Mouse (Mus musculus): ENCODE measurements around the gene Angptl8. TPM values are rescaled to one million over a fixed set of nuclear protein-coding genes. Genes with fewer than 3 reads are reported as not detected.
"Not testable (repeated sequence)": the region's sequence is repeated elsewhere in the genome, so short reads cannot be mapped to it uniquely, and the experiment has no call there.

Gene Angptl8
- polyA plus RNA-seq, 1 experiment from 2014 or later: 0.66 TPM

DNA sequence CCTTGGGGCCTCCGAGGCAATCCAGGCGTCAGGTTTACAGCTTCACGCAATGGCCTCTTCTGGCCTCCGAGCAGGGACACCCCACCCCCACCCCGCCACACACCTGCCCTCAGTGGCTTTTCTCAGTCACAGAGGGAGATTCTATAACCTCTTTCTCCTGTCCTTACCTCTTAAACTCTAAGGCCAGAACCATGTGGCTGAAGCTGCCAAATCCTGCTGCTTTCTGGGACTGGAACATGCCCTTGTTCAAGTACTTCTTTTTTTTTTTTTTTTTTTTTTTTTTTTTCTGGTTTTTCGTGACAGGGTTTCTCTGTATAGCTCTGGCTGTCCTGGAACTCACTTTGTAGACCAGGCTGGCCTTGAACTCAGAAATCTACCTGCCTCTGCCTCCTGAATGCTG is 25.0 kb downstream of the Angptl8 start:
- not testable (repeated sequence) for H3K9me3 ChIP-seq (ENCODE audit: control insufficient read depth, low read length); ATAC-seq; H3K4me1 ChIP-seq (ENCODE audit: control insufficient read depth, insufficient read depth, low read depth, low read length); H3K4me2 ChIP-seq (ENCODE audit: low read length); H3K27ac ChIP-seq (ENCODE audit: low read depth, low read length); H3K36me3 ChIP-seq (ENCODE audit: control insufficient read depth, insufficient read depth, low read length); H3K9ac ChIP-seq (ENCODE audit: low read depth, low read length); H3K4me3 ChIP-seq (ENCODE audit: low read length); H3K27me3 ChIP-seq (replicated peaks; ENCODE audit: control insufficient read depth, insufficient read depth, low read length)
- WGBS: 62% methylated on average over 6 of the region's 6 CpGs

DNA sequence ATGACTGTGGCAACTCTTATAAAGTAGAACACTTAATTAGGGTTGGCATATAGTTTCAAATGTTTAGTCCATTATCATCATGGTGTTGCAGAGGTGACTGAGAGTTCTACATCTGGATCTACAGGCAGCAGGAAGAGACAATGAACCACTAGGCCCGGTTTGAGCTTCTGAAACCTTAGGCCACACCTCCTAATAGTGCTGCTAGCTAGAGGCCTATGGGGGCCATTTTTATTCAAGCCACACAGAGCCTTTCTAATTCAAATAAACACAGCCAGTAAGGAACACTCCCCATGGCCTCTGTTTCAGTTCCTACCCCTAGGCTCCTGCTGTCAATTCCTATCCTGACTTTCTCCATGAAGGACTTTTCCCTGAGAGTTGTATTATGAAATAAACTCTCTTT is 26.9 kb downstream of the Angptl8 start:
- Histone ChIP-seq H3K4me2 (ENCODE audit: low read length) (no peak overlapping the region), H3K9me3 (ENCODE audit: control insufficient read depth, low read length) (no peaks in the 10 kb centered on the region; the same call in 1 of the 2 replicates), H3K36me3 (ENCODE audit: control insufficient read depth, insufficient read depth, low read length) (no peaks in the 10 kb centered on the region), H3K9ac (ENCODE audit: low read depth, low read length) (no peak overlapping the region), H3K27me3 (replicated peaks; ENCODE audit: control insufficient read depth, insufficient read depth, low read length) (no peaks in the 10 kb centered on the region), H3K27ac (ENCODE audit: low read depth, low read length) (no peak overlapping the region), H3K4me1 (ENCODE audit: control insufficient read depth, insufficient read depth, low read depth, low read length) (no peaks in the 10 kb centered on the region), H3K4me3 (ENCODE audit: low read length) (no peak overlapping the region)
- ATAC-seq: no peak
- WGBS: 80% methylated on average over 1 of the region's 1 CpGs

DNA sequence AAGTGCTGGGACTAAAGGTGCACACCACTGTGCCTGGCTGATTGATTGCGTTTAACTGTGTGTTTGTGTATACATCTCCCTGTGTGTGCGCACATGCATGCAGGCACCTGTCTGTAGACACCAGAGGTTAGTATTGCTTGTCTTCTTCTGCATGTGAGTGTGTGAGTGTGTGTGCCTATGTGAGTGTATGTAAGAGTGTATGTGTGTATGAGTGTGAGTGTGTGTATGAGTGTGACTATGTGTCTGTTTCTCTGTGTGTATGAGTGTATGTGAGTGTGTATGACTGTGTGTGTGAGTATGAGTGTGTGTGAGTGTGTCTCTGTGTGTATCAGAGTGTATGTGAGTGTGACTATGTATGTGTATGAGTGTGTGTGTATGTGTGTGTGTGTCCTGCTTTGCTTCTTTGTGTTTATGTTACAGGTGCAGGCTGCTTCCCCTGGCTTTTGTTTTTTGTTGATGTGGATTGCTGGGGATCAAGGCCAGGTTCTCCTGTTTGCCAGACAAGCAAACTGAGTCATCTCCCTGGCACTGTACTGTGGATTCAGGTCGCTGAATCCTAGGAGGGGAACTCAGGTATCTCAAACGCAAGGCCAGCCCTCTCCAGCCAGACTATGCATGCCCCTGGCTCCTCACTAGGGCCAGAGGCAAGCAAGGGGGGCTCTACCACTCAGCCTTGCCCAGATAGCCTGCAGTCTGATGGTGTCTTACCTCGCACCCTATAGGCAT is 30.5 kb downstream of the Angptl8 start:
- Histone ChIP-seq H3K4me1 (ENCODE audit: control insufficient read depth, insufficient read depth, low read depth, low read length) (no peaks in the 10 kb centered on the region), H3K27ac (ENCODE audit: low read depth, low read length) (peak overlapping the region; percentile 60), H3K4me2 (ENCODE audit: low read length) (no peak overlapping the region), H3K36me3 (ENCODE audit: control insufficient read depth, insufficient read depth, low read length) (no peaks in the 10 kb centered on the region), H3K9ac (ENCODE audit: low read depth, low read length) (no peak overlapping the region), H3K27me3 (replicated peaks; ENCODE audit: control insufficient read depth, insufficient read depth, low read length) (no peaks in the 10 kb centered on the region), H3K9me3 (ENCODE audit: control insufficient read depth, low read length) (no peaks in the 10 kb centered on the region; the same call in 1 of the 2 replicates), H3K4me3 (ENCODE audit: low read length) (no peak overlapping the region)
- 72% methylated on average over 5 of the region's 5 CpGs for WGBS
- no peak for ATAC-seq

DNA sequence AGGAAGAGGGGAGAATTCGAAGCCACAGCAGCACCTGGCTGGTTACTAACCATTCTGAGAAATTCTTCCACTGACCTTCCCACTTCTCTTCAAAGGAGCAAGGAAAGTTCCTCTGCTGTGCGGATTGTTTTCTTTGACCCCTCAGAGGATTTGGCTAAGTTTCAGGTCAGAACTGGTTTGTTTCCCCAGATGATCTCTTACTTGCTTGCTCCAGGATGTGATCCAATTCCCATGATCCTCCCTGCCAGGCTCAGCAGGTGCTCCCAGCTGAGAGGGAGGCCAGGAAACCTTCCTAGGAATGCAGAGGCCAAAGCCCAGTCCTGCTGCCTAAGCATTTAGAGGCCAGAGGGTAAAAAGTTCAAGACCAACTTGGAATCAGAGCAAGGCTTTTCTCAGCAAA is 31.3 kb downstream of the Angptl8 start:
- Histone ChIP-seq H3K4me1 (ENCODE audit: control insufficient read depth, insufficient read depth, low read depth, low read length) (no peaks in the 10 kb centered on the region), H3K9ac (ENCODE audit: low read depth, low read length) (no peak overlapping the region), H3K4me2 (ENCODE audit: low read length) (no peak overlapping the region), H3K9me3 (ENCODE audit: control insufficient read depth, low read length) (no peaks in the 10 kb centered on the region; the same call in 1 of the 2 replicates), H3K36me3 (ENCODE audit: control insufficient read depth, insufficient read depth, low read length) (no peaks in the 10 kb centered on the region), H3K4me3 (ENCODE audit: low read length) (no peak overlapping the region), H3K27me3 (replicated peaks; ENCODE audit: control insufficient read depth, insufficient read depth, low read length) (no peaks in the 10 kb centered on the region), H3K27ac (ENCODE audit: low read depth, low read length) (peak overlapping the region; percentile 60)
- whole genome bisulfite sequencing: 59% methylated on average over 2 of the region's 2 CpGs
- no peak for ATAC-seq

DNA sequence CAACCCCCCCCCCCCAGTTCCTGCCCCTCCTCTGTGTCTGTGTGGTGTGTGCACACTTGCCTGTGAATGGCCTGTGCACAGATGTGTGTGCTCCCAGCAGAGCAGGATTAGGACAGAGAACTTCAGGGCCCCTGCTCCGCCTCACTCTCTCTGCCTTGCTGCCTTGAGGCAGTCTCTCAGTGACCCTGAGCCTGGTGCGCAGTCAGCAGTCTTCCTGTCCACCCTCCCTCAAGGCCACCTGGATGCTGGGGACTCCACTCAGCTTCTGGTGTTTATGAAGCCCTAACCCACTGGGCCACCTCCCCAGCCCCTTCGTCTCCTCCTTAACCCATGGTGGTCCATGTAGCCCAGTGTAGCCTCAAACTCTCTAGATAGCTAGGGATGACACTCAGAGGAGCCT is 32.4 kb downstream of the Angptl8 start:
- WGBS: 85% methylated on average over 3 of the region's 3 CpGs
- no peak overlapping the region for H3K4me2 ChIP-seq (ENCODE audit: low read length)

DNA sequence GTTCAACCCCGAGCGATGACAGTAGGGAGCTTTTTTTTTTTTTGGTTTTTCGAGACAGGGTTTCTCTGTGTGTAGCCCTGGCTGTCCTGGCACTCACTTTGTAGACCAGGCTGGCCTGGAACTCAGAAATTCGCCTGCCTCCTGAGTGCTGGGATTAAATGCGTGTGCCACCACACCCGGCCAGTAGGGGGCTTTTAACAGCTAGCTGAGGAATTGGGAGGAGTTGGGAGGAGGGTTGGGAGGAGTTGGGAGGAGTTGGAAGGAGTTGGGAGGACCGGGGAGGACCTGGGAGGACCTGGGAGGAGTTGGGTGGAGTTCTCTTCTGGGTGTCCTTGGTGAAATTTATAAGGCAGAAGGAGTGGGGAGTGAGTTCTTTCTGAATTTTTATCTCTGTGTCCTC is 34.0 kb downstream of the Angptl8 start:
- H3K36me3 ChIP-seq (ENCODE audit: control insufficient read depth, insufficient read depth, low read length); H3K4me1 ChIP-seq (ENCODE audit: control insufficient read depth, insufficient read depth, low read depth, low read length); ATAC-seq; H3K4me2 ChIP-seq (ENCODE audit: low read length); H3K27ac ChIP-seq (ENCODE audit: low read depth, low read length); H3K9ac ChIP-seq (ENCODE audit: low read depth, low read length); H3K4me3 ChIP-seq (ENCODE audit: low read length); H3K27me3 ChIP-seq (replicated peaks; ENCODE audit: control insufficient read depth, insufficient read depth, low read length); H3K9me3 ChIP-seq (ENCODE audit: control insufficient read depth, low read length): not testable (repeated sequence)
- WGBS: 57% methylated on average over 7 of the region's 7 CpGs

More for the DNA sequence above, 32.4 kb downstream of the Angptl8 start:
- no peak overlapping the region for H3K27ac ChIP-seq (ENCODE audit: low read depth, low read length)
- no peaks in the 10 kb centered on the region for H3K27me3 ChIP-seq (replicated peaks; ENCODE audit: control insufficient read depth, insufficient read depth, low read length)
- no peak overlapping the region for H3K4me3 ChIP-seq (ENCODE audit: low read length)
- no peaks in the 10 kb centered on the region for H3K36me3 ChIP-seq (ENCODE audit: control insufficient read depth, insufficient read depth, low read length)
- no peak overlapping the region for H3K9ac ChIP-seq (ENCODE audit: low read depth, low read length)
- H3K4me1 ChIP-seq (ENCODE audit: control insufficient read depth, insufficient read depth, low read depth, low read length): no peaks in the 10 kb centered on the region
- H3K9me3 ChIP-seq (ENCODE audit: control insufficient read depth, low read length): no peaks in the 10 kb centered on the region
- no peak for ATAC-seq

DNA sequence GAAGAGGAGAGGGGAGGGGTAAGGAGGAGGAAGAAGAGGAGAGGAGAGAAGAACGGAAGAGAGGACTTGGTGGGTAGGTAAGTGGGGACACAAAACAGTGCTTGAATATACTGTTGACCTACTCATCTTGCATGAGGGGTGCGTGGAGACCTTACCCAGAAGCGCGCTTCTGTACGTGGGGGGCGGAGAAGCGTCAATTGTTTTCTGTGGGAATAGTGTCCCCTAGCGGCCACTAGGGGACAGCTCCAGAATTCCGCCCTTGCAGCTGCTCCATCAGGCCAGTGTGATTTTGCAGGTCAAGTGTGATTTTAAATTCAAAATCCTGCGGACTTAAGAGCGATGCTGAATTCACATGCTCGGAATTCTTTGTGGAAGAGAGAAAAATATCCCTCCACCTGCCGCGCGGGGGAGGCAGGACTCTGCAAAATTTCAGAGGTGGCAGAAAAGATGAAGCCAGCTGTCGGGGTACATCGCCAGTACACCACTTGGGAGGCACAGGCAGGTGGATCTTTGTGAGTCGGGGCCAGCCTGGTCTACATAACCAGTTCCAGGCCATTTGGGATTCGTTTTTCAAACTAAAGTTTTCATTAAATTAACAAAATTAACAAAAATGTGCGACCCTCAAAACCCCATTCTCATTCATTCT is 35.7 kb downstream of the Angptl8 start:
- H3K36me3 ChIP-seq (ENCODE audit: control insufficient read depth, insufficient read depth, low read length): no peaks in the 10 kb centered on the region
- peak; percentile 79 for ATAC-seq
- peak overlapping the region; percentile 27 for H3K9ac ChIP-seq (ENCODE audit: low read depth, low read length)
- no peaks in the 10 kb centered on the region for H3K4me1 ChIP-seq (ENCODE audit: control insufficient read depth, insufficient read depth, low read depth, low read length)
- H3K27me3 ChIP-seq (replicated peaks; ENCODE audit: control insufficient read depth, insufficient read depth, low read length): no peaks in the 10 kb centered on the region
- H3K4me3 ChIP-seq (ENCODE audit: low read length): peak overlapping the region; percentile 21
- H3K9me3 ChIP-seq (ENCODE audit: control insufficient read depth, low read length): no peaks in the 10 kb centered on the region
- 11% methylated on average over 20 of the region's 20 CpGs for WGBS
- H3K27ac ChIP-seq (ENCODE audit: low read depth, low read length): no peak overlapping the region
- H3K4me2 ChIP-seq (ENCODE audit: low read length): peak overlapping the region; percentile 51

DNA sequence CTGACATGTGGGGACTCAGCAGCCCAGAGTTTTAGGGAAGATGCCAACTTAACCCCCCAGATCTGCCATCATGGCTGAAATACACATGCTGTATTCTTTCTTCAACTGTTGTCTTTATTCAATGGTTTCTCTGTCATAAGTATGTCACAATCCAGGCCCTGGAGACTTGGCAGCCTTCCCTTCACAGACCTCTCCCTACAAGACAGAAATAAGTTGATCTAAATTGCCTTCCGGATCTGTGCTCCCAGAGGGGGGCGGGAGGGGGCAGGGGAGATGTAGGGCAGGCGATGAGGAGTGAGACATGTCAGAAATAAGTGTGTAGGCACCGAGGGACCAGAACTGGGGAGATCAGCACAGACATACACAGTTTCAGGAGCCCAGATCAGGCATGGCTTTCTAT is 36.9 kb downstream of the Angptl8 start:
- H3K4me1 ChIP-seq (ENCODE audit: control insufficient read depth, insufficient read depth, low read depth, low read length): no peaks in the 10 kb centered on the region
- no peaks in the 10 kb centered on the region for H3K36me3 ChIP-seq (ENCODE audit: control insufficient read depth, insufficient read depth, low read length)
- no peak for ATAC-seq
- H3K4me2 ChIP-seq (ENCODE audit: low read length): no peak overlapping the region
- H3K9ac ChIP-seq (ENCODE audit: low read depth, low read length): no peak overlapping the region
- no peak overlapping the region for H3K27ac ChIP-seq (ENCODE audit: low read depth, low read length)
- no peaks in the 10 kb centered on the region for H3K9me3 ChIP-seq (ENCODE audit: control insufficient read depth, low read length)
- H3K4me3 ChIP-seq (ENCODE audit: low read length): no peak overlapping the region
- no peaks in the 10 kb centered on the region for H3K27me3 ChIP-seq (replicated peaks; ENCODE audit: control insufficient read depth, insufficient read depth, low read length)
- WGBS: 52% methylated on average over 4 of the region's 4 CpGs

DNA sequence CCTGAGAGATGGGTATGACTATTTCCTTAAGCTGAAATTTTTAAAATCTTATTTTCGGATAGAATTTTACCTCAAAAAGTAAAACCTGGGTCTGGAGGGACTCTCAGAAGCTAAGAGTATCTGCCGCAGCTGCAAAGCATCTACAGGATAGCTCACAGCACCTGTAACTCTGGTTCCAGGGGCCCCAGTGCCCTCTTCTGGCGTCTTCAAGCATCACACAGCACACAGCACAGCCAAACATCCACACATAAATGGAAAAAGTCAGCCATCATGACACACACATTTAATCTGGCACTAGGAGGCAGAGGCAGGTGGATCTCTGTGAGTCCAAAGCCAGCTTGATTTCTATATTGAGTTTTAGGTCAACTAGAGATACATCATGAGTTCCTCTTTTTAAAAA is 41.3 kb downstream of the Angptl8 start:
- Histone ChIP-seq H3K27me3 (replicated peaks; ENCODE audit: control insufficient read depth, insufficient read depth, low read length) (no peaks in the 10 kb centered on the region), H3K4me1 (ENCODE audit: control insufficient read depth, insufficient read depth, low read depth, low read length) (no peaks in the 10 kb centered on the region), H3K9ac (ENCODE audit: low read depth, low read length) (no peak overlapping the region), H3K27ac (ENCODE audit: low read depth, low read length) (no peak overlapping the region), H3K9me3 (ENCODE audit: control insufficient read depth, low read length) (no peaks in the 10 kb centered on the region), H3K4me3 (ENCODE audit: low read length) (no peak overlapping the region), H3K36me3 (ENCODE audit: control insufficient read depth, insufficient read depth, low read length) (no peaks in the 10 kb centered on the region), H3K4me2 (ENCODE audit: low read length) (no peak overlapping the region)
- no peak for ATAC-seq
- 57% methylated on average over 3 of the region's 3 CpGs for whole genome bisulfite sequencing
